Mouse (Mus musculus): ENCODE results near the gene Clpp. TPM values are rescaled to one million over a fixed set of nuclear protein-coding genes. Genes with fewer than 3 reads are reported as not detected.
A peak's percentile ranks its signal among the peaks of the same experiment; 100 is the strongest.

The Clpp gene
- polyA plus RNA-seq (2012; rRNA removed): 93.9 and 105 TPM in 2 replicates

DNA sequence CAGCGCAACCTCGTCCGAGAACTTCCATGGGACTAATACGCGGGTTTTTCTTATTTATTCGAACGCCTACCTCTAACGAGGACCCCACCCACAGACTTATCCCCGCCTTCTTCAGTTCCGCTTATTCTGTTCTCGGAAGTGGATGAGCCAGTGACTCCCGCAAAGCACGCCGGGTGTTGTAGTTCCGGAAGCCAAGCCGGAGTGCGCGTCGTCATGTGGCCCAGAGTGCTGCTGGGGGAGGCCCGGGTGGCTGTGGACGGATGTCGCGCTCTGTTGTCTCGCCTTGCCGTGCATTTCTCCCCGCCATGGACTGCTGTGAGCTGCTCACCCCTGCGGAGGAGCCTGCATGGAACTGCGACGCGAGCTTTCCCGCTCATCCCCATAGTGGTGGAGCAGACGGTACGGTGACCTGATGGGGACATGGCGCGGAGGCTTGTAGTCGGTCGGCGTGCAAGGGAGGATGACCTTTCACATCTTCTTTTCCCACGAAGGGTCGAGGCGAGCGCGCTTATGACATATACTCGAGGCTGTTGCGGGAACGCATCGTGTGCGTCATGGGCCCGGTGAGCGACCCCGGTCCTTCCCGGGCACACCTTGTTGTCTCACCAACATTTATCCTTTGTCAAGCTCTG, at the start of gene Clpp:
Gene Clpp (plus strand): TSS at position 191 of the 632 bp plus-strand sequence.
- peak; percentile 75 for DNase-seq (ENCODE audit: low spot score)

DNA sequence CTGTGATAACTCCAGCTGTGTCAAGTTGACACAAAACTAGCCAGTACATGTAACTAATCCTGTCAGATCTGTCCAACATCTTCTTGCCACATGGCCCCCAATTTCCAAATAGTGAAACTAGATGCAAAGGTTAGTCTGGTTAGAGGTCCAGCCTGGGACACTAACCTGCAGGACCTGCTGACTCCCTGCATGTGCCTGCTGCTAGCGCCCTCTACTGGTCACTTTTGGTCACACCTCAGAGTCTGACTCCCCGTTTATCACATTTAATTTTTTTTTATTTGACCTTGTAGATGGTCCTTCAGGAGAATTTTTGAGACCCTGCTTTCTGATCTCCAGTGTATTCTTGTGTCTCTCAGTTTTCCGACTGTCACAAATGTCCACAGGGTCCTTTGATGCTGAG, 39.2 kb upstream of the Clpp start:
- DNase-seq (ENCODE audit: low spot score): no peak

DNA sequence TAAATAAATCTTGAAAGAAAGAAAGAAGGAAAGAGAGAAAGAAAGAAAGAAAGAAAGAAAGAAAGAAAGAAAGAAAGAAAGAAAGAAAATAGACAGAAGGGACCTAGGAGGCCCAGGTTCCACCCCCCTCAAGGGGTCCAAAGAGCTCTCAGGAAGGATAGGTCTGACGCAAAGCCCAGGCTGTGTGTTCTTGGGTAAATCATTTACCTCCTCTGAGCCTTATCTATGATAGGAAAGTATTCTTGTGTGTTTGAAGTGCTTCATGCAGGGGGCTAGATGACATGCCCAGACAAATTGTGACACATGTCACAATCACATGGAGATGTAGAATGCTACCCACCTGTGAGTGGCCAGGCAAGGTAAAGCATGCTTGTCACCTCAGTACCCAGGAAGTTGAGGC, 37.5 kb upstream of the Clpp start:
- no peak for DNase-seq (ENCODE audit: low spot score)

DNA sequence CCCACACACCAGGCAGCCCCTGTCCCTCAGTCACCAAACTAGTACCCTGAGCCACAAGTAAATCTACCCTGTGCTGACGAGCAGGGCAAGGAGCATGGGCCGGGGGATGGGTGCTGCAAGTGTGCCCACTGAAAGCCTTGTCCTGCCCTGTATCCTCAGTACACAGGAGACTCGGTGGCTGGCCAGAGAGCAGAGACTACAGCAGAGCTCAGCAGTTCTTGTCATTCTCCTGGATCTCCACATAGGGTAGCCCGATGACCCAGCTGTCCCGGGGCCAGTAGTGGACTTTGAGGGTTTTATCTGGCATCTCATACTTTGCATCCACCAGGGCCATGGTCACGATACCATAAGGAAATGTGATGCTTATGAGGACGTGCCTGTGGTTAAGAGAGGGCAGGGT, 35.2 kb upstream of the Clpp start:
- no peak for DNase-seq (ENCODE audit: low spot score)

DNA sequence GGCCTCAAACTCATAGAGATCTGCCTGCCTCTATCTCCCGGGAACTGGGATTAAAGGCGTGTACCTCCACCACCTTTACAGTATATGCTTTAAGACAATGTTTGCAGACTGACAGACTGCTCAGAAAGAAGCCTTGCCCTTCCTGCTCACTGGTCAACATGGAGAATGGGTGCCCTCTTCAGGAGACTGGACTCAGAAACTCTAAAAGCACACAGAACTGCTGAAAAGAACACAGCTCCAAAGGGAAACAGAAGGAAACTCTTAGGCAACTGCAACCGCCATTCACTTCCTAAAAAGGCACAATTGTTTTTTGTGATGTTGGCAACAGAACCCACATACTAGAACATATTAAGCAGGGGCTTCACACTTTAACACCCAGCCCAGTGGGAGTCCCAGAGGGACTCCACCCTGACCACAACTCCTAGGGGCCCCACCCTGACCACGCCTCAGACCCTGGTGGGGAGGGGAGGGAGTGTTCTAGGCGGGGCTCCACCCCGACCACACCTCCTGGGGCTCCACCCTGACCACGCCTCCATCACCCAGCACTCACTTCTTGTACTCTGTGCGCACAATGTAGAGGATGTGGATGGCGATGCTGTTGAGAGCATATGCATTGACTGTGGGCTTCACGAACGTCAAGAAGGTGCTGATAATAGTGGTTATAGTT, 32.2 kb upstream of the Clpp start:
- no peak for DNase-seq (ENCODE audit: low spot score)

DNA sequence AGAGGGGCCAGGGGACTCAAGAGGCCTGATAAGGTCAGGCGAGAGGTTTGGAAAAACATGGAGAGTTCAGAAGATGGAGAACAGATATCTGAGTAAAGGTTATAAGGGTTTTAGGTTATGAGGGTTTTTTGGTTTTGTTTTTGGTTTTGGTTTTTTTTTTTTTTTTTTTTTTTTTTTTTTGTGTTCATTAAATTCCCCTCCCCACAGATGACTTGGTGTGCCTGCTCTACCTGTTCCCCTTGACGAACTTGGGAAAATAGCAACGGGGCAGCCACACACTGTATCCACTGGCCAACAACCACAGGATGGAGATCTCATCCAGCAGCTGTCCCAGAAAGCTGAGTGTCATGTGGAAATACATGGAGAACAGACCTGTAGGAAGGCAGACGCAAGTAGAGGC, 31.4 kb upstream of the Clpp start:
- DNase-seq (ENCODE audit: low spot score): no peak

DNA sequence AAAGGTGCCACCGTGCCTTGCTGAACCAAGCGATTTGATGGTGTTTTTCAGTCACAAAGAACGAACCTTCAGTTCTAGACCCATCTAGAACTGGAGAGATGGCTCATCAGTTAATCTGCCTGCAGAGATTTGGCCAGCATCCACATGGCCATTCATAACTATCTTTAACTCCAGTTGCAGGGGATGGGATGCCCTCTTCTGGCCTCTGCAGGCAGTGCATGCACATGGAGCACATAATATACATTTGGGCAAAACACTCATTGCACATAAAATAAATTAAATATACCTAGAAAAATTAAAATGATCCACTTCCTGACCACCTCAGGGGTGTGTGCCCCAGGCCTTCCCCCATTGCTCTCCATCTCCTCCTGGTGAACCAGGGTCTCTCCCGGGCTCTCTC, 28.2 kb upstream of the Clpp start:
- no peak for DNase-seq (ENCODE audit: low spot score)

DNA sequence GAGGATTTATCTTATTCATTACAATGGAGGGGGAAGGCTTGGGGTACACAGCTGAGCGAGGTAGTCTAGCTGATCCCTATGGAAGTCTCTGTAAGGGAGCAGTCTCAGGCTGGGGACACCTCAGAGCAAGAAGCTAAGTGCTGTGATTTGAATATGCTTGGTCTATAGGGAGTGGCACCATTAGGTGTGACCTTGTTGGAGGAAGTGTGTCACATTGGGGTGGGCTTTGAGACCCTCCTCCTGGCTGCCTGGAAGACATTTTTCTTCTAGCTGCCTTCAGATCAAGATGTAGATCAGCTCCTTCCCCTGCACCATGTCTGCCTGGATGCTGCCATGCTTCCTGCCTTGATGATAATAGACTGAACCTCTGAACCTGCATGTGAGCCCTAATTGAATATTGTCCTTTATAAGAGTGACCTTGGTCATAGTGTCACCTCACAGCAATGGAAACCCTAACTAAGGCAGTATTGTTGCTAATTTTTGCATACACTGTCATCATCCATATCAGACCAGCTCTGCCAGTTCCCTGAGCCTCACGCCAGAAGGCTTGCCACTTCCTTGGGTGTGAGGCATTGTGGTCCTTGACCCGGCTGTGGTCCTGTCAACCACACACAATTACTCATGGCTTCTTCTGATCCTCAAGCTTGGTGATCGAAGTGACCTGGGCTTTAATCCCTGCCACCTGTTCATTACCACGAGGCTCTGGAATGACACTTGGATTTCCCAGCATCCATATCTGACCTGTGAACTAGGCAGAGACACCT, 27.3 kb upstream of the Clpp start:
- DNase-seq (ENCODE audit: low spot score): no peak

DNA sequence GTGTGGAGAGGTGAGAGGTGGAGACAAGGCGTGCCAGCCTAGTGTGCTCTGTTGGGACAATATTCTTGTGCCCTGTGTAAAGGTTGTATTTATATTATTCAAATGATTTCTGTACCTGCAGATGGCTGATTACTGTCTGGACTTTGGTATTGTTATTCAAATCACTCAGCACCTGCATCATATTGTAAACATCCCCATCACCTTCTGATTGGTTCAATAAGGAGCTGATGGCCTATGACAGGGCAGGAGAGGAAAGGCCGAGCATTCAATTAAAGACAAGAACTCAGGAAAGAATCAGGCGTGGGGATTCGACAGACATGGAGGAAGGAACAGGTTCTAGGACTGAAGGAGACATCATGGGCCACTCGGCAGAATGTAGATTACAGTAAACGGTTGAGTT, 26.5 kb upstream of the Clpp start:
- no peak for DNase-seq (ENCODE audit: low spot score)

DNA sequence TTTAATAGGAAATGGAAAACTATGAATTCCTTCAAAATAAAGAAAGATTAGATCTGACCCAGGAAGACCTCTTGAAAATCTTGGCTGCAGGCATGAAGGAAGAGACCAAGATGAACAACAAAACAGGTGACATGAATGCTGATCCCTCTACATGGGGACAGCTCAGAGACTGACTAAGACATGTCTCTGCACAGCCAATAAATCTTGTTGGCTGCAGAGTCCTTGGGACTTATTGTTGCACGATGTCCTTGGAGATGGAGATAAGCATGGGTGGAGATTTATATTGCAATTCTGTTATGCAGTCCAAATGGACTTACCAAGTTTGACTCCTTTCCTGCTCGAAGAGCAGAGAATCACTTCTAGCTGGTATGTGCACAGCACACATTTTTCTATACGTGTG, 20.8 kb upstream of the Clpp start:
- DNase-seq (ENCODE audit: low spot score): no peak

DNA sequence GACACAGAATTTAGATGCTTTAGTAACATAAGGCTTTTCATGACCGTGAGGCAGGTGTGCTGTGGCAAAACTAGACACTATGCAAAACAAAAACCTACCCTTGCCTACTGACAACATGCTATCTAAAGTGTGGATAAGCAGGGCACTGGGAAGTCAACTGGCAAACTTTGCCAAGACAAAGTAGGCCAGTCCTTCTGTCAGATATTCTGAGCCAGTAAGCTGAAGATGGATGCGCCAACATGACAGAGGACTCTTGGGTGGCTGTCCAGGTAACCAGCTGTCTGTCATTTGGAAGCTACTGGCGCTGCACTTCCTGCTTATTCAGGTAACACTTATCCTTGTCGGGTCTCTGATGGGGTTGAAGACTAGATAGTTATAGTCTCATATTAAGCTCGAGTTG, 20.0 kb upstream of the Clpp start:
- DNase-seq (ENCODE audit: low spot score): no peak

DNA sequence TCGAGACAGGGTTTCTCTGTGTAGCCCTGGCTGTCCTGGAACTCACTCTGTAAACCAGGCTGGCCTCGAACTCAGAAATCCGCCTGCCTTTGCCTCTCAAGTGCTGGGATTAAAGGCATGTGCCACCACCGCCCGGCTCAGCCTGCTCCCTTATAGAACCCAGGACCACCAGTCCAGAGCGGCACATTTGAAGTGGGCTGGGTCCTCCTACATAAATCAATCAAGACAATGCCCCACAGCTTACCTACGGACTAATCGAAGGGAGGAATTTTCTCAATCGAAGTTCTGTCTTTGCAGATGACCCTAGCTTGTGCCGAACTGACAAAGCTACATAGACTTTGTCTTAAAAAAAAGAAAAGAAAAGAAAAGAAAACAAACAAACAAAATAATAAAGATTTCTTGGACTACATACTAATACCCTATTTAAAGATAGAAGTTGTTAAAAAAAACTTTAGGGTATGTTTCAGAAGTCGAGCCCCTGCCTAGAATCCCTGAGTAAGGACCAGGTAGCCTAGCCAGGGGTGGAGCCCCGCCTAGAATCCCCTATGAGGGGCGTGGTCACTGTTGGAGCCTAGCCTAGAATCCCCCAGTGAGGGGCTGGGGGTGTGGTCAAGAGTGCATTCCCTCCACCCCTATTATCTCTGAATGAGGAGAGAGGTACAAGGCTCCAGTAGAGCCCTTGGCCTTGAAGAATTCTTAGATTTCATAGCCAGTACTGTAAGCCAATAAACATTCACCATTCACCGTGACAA, 16.0 kb upstream of the Clpp start:
- DNase-seq (ENCODE audit: low spot score): no peak

DNA sequence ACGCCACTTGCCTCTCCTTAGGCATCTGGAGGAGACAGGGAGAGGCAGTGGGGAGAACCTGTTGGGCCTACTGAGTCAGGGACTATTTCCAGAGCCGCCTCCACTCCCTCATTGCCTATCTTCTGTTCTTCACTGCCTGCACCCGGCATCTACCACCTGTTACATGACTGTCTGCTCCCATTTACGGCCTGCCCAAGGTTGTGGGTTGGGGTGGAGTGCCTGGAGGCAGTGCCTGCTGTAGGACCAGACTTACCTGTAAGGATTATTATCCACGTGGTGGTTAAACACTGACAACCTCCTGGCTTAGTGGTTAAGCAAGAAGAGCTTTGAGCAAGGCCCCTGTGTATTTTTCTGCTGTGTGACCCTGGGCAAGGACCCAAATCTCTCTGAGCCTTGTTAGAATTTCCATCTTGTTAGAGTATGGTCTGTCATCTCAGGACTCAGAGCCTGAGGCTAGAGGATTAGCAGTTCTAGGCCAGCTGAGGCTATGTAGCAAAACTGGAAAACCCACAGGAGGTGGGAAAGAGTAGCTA, 15.3 kb upstream of the Clpp start:
- no peak for DNase-seq (ENCODE audit: low spot score)

DNA sequence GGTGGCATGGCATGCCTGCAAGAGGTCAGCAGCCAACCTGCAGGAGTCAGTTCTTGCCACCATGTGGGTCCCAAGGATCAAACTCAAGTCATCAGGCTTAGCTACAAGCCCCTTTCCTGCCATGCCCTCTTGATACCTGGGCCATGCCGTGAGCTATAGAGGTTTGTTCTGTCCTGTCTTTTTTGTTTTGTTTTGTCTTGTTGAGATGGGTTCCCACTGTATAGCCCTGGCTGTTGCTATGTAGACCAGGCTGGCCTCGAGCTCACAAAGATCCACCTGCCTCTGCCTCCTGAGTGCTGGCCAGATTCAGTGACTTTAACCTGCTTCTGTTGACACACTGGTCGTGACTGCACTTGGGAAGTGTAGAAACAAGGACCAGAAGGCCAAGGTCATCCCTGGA, 14.7 kb upstream of the Clpp start:
- DNase-seq (ENCODE audit: low spot score): no peak

DNA sequence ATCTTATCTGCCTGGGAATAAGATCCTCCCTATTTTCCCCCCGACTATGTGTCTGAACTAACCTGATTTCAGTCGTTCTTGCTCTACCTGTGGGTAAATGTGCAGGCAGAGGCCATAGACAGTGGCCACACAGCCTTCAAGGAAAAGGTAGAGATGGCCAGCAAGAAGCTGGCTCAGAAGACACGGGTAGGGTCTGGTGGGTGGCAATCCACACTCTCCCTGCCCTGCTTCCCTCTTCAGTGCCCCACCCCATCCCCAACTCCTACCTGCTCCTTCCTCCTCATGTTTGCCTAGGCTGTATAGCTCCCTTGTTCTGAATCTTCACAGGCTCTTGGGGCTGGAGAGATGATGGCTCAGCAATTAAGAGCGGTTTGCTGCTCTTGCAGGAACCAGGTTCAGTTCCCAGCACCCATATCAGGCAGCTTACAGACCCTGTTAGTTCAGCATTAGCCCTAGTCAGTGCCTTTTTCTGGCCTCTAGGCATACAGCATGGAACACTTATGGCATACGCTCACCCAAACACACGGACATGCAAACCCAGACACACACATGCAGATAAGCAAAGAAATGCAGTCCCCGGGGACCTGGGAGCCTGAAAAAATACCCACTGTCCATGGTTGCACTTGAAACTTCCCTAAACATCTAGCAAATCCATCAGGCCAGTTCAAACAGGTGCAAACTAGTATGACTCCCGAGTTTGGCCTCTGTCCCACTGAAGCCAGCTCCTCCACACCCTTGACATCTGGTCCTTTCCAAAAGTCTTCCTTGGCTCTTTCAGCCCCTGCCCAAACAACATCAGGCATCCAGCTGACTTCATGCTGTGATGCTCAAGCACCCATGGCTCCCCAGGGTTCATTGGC, 13.3 kb upstream of the Clpp start:
- no peak for DNase-seq (ENCODE audit: low spot score)

DNA sequence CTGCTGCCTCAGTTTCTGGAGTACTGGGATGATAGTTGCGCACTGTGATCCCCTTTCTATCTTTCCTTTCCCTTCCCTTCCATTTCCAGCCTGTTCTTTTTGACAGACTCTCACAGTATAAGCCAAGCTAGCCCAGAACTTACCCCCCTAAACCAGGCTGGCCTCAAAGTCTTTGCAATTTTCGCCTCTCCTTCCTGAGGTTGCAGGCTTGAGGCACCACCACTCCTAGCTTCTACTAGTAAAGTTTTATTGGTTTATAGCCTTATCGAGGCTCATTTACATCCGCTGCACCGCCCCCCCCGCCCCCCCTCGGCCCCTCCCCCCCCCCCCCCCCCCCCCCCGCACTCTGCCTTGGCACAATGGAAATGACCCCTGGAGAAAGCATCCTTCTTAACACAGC, 10.6 kb upstream of the Clpp start:
- DNase-seq (ENCODE audit: low spot score): no peak

DNA sequence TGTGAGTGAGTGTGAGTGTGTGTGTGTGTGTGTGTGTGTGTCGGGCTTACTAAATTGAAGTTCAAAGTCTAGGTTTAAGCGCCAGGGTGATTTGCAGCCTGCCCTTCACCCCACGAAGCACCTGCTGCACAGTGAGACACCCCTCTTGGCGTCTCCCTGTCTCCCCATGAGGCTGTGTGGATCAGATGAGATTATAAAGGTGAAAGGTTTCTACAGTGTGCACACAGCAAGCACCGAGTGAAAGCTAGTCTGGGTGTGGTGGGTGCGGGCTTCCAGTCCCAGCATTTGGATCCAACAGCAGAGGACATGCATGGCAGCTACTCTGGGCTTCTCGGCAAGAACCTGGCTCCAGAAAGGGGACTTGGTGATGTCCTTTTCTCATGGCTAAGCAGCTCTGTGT, 9.1 kb upstream of the Clpp start:
- DNase-seq (ENCODE audit: low spot score): no peak

DNA sequence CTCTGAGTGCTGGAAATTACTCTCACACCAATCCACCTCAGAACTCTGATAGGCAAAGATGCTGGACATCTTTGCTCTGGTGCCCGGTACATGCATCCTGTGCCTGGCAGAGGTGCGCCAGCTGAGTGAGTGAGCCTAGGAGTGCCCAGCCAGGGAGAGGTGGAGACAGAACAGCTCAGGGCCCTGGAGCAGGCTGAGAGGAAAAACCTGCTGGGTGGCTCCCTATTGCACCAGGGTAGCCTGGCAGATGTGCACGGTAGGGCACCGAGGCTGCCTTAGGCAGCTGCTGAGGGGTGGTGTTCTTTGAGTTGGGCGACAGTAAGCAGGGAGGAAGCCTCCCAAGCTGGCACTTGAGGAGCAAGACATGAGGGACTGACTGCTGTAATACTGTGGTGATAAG, 8.1 kb upstream of the Clpp start, which contains the start of gene Acer1:
Gene Acer1 (minus strand): TSS at position 114 of the 400 bp plus-strand sequence.
- no peak for DNase-seq (ENCODE audit: low spot score)

DNA sequence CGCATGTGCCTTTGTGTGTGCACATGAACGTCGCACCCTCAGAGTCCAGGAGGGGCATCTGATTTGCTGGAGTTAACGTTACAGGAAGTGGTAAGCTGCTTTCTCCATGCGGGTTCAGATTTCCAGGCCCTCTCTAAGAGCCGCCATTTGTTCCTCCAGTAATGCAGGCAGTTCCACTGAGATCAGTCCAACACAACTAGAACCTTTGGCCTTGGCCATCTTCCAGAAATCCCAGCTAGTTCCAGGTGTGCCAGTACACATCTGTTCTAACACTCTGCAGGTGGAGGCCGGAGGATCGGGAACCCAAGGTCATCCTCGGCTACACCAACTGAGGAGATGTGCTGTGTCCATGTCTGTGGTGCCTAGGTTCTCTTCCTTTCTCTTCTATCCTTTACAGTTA, 5.2 kb upstream of the Clpp start:
- no peak for DNase-seq (ENCODE audit: low spot score)

DNA sequence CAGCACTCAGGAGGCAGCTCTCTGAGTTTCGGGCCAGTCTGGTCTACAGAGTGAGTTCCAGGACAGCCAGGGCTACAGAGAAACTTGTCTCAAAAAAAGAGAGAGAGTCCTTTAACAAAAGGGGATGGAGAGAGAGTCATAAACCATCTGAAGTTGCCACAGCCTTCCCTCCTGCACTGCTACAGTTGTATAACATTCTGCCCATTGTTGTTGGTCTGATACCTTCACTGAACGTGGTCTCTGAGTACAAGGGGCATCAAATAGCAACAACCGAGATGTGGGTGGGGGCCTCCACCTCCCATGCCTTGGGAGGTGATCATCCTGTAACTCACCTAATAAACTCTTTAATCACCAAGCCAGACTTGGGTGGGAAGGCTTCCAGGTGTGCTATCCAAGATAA, 4.4 kb upstream of the Clpp start:
- DNase-seq (ENCODE audit: low spot score): no peak
